Mouse (Mus musculus): ENCODE measurements at regions not wholly inside any gene's neighbourhood (a gene's known extent, or its start where the extent isn't known, plus 50 kb on each side); places are given as distances from the start of the nearest gene placed in this dataset.

GRCm38 (mm10) chr13:10741391-10741790 lies 380.7 kb upstream of the Chrm3 start:
- DNase-seq, result no peak
- intact Hi-C loops (cut with DNase I; ENCODE audit: low total_unique reads), result no loop called here

- no peak for DNase-seq
- intact Hi-C loops (cut with DNase I; ENCODE audit: low total_unique reads), result no loop called here
Measured at GRCm38 (mm10) chr13:10725745-10726171, 365.1 kb upstream of the Chrm3 start.

GRCm38 (mm10) chr13:10725335-10725734 lies 364.7 kb upstream of the Chrm3 start:
- intact Hi-C loops (cut with DNase I; ENCODE audit: low total_unique reads), result no loop called here
- no peak for DNase-seq

GRCm38 (mm10) chr13:10720639-10721038 lies 360.0 kb upstream of the Chrm3 start:
- DNase-seq, result no peak
- intact Hi-C loops (cut with DNase I; ENCODE audit: low total_unique reads), result no loop called here

GRCm38 (mm10) chr13:10711451-10711850 lies 350.8 kb upstream of the Chrm3 start:
- intact Hi-C loops (cut with DNase I; ENCODE audit: low total_unique reads), result no loop called here
- no peak for DNase-seq

- intact Hi-C loops (cut with DNase I; ENCODE audit: low total_unique reads), result no loop called here
- DNase-seq, result no peak
Measured at GRCm38 (mm10) chr13:10710909-10711308, 350.3 kb upstream of the Chrm3 start.

GRCm38 (mm10) chr13:10697146-10697545 lies 336.5 kb upstream of the Chrm3 start:
- intact Hi-C loops (cut with DNase I; ENCODE audit: low total_unique reads), result no loop called here
- no peak for DNase-seq

GRCm38 (mm10) chr13:10696181-10696977 lies 335.7 kb upstream of the Chrm3 start:
- DNase-seq, result peak; percentile 88
- intact Hi-C loops (cut with DNase I; ENCODE audit: low total_unique reads), result no loop called here

- intact Hi-C loops (cut with DNase I; ENCODE audit: low total_unique reads), result no loop called here
- DNase-seq, result no peak
Measured at GRCm38 (mm10) chr13:10691307-10691706, 330.7 kb upstream of the Chrm3 start.

GRCm38 (mm10) chr13:10687379-10687778 lies 326.7 kb upstream of the Chrm3 start:
- intact Hi-C loops (cut with DNase I; ENCODE audit: low total_unique reads), result no loop called here
- peak; percentile 5 for DNase-seq

GRCm38 (mm10) chr13:10654086-10654422 lies 293.4 kb upstream of the Chrm3 start:
- DNase-seq, result peak; percentile 12
- intact Hi-C loops (cut with DNase I; ENCODE audit: low total_unique reads), result no loop called here

GRCm38 (mm10) chr13:10653376-10654085 lies 292.9 kb upstream of the Chrm3 start:
- peak; percentile 39 for DNase-seq
- intact Hi-C loops (cut with DNase I; ENCODE audit: low total_unique reads), result no loop called here

GRCm38 (mm10) chr13:10636859-10637258 lies 276.2 kb upstream of the Chrm3 start:
- no peak for DNase-seq
- intact Hi-C loops (cut with DNase I; ENCODE audit: low total_unique reads), result no loop called here

GRCm38 (mm10) chr13:10630467-10630866 lies 269.8 kb upstream of the Chrm3 start:
- no peak for DNase-seq
- intact Hi-C loops (cut with DNase I; ENCODE audit: low total_unique reads), result no loop called here

GRCm38 (mm10) chr13:10619661-10620060 lies 259.0 kb upstream of the Chrm3 start:
- intact Hi-C loops (cut with DNase I; ENCODE audit: low total_unique reads), result no loop called here
- no peak for DNase-seq

- no peak for DNase-seq
- intact Hi-C loops (cut with DNase I; ENCODE audit: low total_unique reads), result no loop called here
Measured at GRCm38 (mm10) chr13:10618421-10618954, 257.8 kb upstream of the Chrm3 start.

GRCm38 (mm10) chr13:10574951-10575350 lies 214.3 kb upstream of the Chrm3 start:
- intact Hi-C loops (cut with DNase I; ENCODE audit: low total_unique reads), result no loop called here
- DNase-seq, result no peak

- intact Hi-C loops (cut with DNase I; ENCODE audit: low total_unique reads), result no loop called here
- no peak for DNase-seq
Measured at GRCm38 (mm10) chr13:10566825-10567224, 206.2 kb upstream of the Chrm3 start.

- no peak for DNase-seq
- intact Hi-C loops (cut with DNase I; ENCODE audit: low total_unique reads), result no loop called here
Measured at GRCm38 (mm10) chr13:10557559-10557958, 196.9 kb upstream of the Chrm3 start.

- DNase-seq, result no peak
- intact Hi-C loops (cut with DNase I; ENCODE audit: low total_unique reads), result no loop called here
Measured at GRCm38 (mm10) chr13:10554595-10554994, 193.9 kb upstream of the Chrm3 start.

GRCm38 (mm10) chr13:10542723-10543122 lies 182.1 kb upstream of the Chrm3 start:
- DNase-seq, result no peak
- intact Hi-C loops (cut with DNase I; ENCODE audit: low total_unique reads), result no loop called here
